Mouse (Mus musculus): Measurements from ENCODE around the gene Herpud2. TPM values are rescaled to one million over a fixed set of nuclear protein-coding genes. Genes with fewer than 3 reads are reported as not detected.
A peak's percentile ranks its signal among the peaks of the same experiment; 100 is the strongest.

The Herpud2 gene
- polyA plus RNA-seq, 1 experiment: 23.3 TPM

GRCm38 (mm10) chr9:25150791-25151610 is 619 bp downstream of the Herpud2 start:
- TF ChIP-seq CTCF (IDR thresholded peaks at IDR 0.05; ENCODE audit: extremely low read depth, insufficient read depth, insufficient read length, insufficient replicate concordance) (no peak), POLR2A (IDR thresholded peaks at IDR 0.05; ENCODE audit: low read depth, low read length) (no peak)
- peak in 1 of 2 experiments; percentile 43 for DNase-seq (ENCODE audit: low read depth in 1 of 2, low spot score in 2 of 2)
- Histone ChIP-seq H3K27me3 (ENCODE audit: control insufficient read depth, insufficient read depth, low read length) (no peaks in the 10 kb centered on the region), H3K4me1 (ENCODE audit: control insufficient read depth, insufficient read depth, insufficient read length) (peaks cover 4% of the 10 kb centered on the region), H3K4me3 (ENCODE audit: extremely low read depth, insufficient read depth, insufficient read length) (peak overlapping the region; percentile 85), H3K36me3 (ENCODE audit: control insufficient read depth, insufficient read depth, low read length) (no peaks in the 10 kb centered on the region), H3K27ac (ENCODE audit: insufficient read depth, low read length) (peak overlapping the region; percentile 98)
- under 1% methylated on average over 72 of the region's 73 CpGs for WGBS

GRCm38 (mm10) chr9:25148767-25149166 is 2.9 kb downstream of the Herpud2 start:
- no peak overlapping the region for H3K4me3 ChIP-seq (ENCODE audit: extremely low read depth, insufficient read depth, insufficient read length)
- no peak for DNase-seq (ENCODE audit: low read depth in 1 of 2, low spot score in 2 of 2)
- peaks cover 4% of the 10 kb centered on the region for H3K4me1 ChIP-seq (ENCODE audit: control insufficient read depth, insufficient read depth, insufficient read length)
- no peak overlapping the region for H3K27ac ChIP-seq (ENCODE audit: insufficient read depth, low read length)
- no peaks in the 10 kb centered on the region for H3K36me3 ChIP-seq (ENCODE audit: control insufficient read depth, insufficient read depth, low read length)
- no peaks in the 10 kb centered on the region for H3K27me3 ChIP-seq (ENCODE audit: control insufficient read depth, insufficient read depth, low read length)
- TF ChIP-seq CTCF (IDR thresholded peaks at IDR 0.05; ENCODE audit: extremely low read depth, insufficient read depth, insufficient read length, insufficient replicate concordance): no peak
- no peak for TF ChIP-seq POLR2A (IDR thresholded peaks at IDR 0.05; ENCODE audit: low read depth, low read length)

- H3K4me1 ChIP-seq (ENCODE audit: control insufficient read depth, insufficient read depth, insufficient read length): peaks cover 4% of the 10 kb centered on the region
- WGBS: 90% methylated on average over 1 of the region's 1 CpGs
- DNase-seq (ENCODE audit: low read depth in 1 of 2, low spot score in 2 of 2): no peak
- no peaks in the 10 kb centered on the region for H3K27me3 ChIP-seq (ENCODE audit: control insufficient read depth, insufficient read depth, low read length)
- TF ChIP-seq POLR2A (IDR thresholded peaks at IDR 0.05; ENCODE audit: low read depth, low read length) (no peak), CTCF (IDR thresholded peaks at IDR 0.05; ENCODE audit: extremely low read depth, insufficient read depth, insufficient read length, insufficient replicate concordance) (no peak)
- no peak overlapping the region for H3K27ac ChIP-seq (ENCODE audit: insufficient read depth, low read length)
- H3K4me3 ChIP-seq (ENCODE audit: extremely low read depth, insufficient read depth, insufficient read length): no peak overlapping the region
- H3K36me3 ChIP-seq (ENCODE audit: control insufficient read depth, insufficient read depth, low read length): no peaks in the 10 kb centered on the region
These were observed 5.7 kb downstream of the Herpud2 start for GRCm38 (mm10) chr9:25145925-25146324.

GRCm38 (mm10) chr9:25143950-25144349 is 7.7 kb downstream of the Herpud2 start:
- no peak for TF ChIP-seq POLR2A (IDR thresholded peaks at IDR 0.05; ENCODE audit: low read depth, low read length)
- no peak for TF ChIP-seq CTCF (IDR thresholded peaks at IDR 0.05; ENCODE audit: extremely low read depth, insufficient read depth, insufficient read length, insufficient replicate concordance)
- no peak overlapping the region for H3K27ac ChIP-seq (ENCODE audit: insufficient read depth, low read length)
- H3K4me1 ChIP-seq (ENCODE audit: control insufficient read depth, insufficient read depth, insufficient read length): peaks cover 6% of the 10 kb centered on the region
- H3K36me3 ChIP-seq (ENCODE audit: control insufficient read depth, insufficient read depth, low read length): no peaks in the 10 kb centered on the region
- no peak overlapping the region for H3K4me3 ChIP-seq (ENCODE audit: extremely low read depth, insufficient read depth, insufficient read length)
- H3K27me3 ChIP-seq (ENCODE audit: control insufficient read depth, insufficient read depth, low read length): no peaks in the 10 kb centered on the region
- no peak for DNase-seq (ENCODE audit: low read depth in 1 of 2, low spot score in 2 of 2)

GRCm38 (mm10) chr9:25142988-25143387 is 8.6 kb downstream of the Herpud2 start:
- Histone ChIP-seq H3K4me3 (ENCODE audit: extremely low read depth, insufficient read depth, insufficient read length) (no peak overlapping the region), H3K36me3 (ENCODE audit: control insufficient read depth, insufficient read depth, low read length) (no peaks in the 10 kb centered on the region), H3K4me1 (ENCODE audit: control insufficient read depth, insufficient read depth, insufficient read length) (peaks cover 3% of the 10 kb centered on the region), H3K27me3 (ENCODE audit: control insufficient read depth, insufficient read depth, low read length) (no peaks in the 10 kb centered on the region), H3K27ac (ENCODE audit: insufficient read depth, low read length) (no peak overlapping the region)
- WGBS: 78% methylated on average over 1 of the region's 1 CpGs
- no peak for TF ChIP-seq POLR2A (IDR thresholded peaks at IDR 0.05; ENCODE audit: low read depth, low read length)
- TF ChIP-seq CTCF (IDR thresholded peaks at IDR 0.05; ENCODE audit: extremely low read depth, insufficient read depth, insufficient read length, insufficient replicate concordance): no peak
- no peak for DNase-seq (ENCODE audit: low read depth in 1 of 2, low spot score in 2 of 2)

GRCm38 (mm10) chr9:25142041-25142440 is 9.6 kb downstream of the Herpud2 start:
- TF ChIP-seq POLR2A (IDR thresholded peaks at IDR 0.05; ENCODE audit: low read depth, low read length): no peak
- no peak for TF ChIP-seq CTCF (IDR thresholded peaks at IDR 0.05; ENCODE audit: extremely low read depth, insufficient read depth, insufficient read length, insufficient replicate concordance)
- 96% methylated on average over 3 of the region's 3 CpGs for WGBS
- Histone ChIP-seq H3K4me1 (ENCODE audit: control insufficient read depth, insufficient read depth, insufficient read length) (peaks cover 3% of the 10 kb centered on the region), H3K27me3 (ENCODE audit: control insufficient read depth, insufficient read depth, low read length) (no peaks in the 10 kb centered on the region), H3K4me3 (ENCODE audit: extremely low read depth, insufficient read depth, insufficient read length) (no peak overlapping the region), H3K27ac (ENCODE audit: insufficient read depth, low read length) (no peak overlapping the region), H3K36me3 (ENCODE audit: control insufficient read depth, insufficient read depth, low read length) (no peaks in the 10 kb centered on the region)
- no peak for DNase-seq (ENCODE audit: low read depth in 1 of 2, low spot score in 2 of 2)

GRCm38 (mm10) chr9:25140330-25140729 is 11.3 kb downstream of the Herpud2 start:
- Histone ChIP-seq H3K36me3 (ENCODE audit: control insufficient read depth, insufficient read depth, low read length) (no peaks in the 10 kb centered on the region), H3K4me3 (ENCODE audit: extremely low read depth, insufficient read depth, insufficient read length) (no peak overlapping the region), H3K27me3 (ENCODE audit: control insufficient read depth, insufficient read depth, low read length) (no peaks in the 10 kb centered on the region), H3K4me1 (ENCODE audit: control insufficient read depth, insufficient read depth, insufficient read length) (peaks cover 2% of the 10 kb centered on the region), H3K27ac (ENCODE audit: insufficient read depth, low read length) (no peak overlapping the region)
- WGBS: 59% methylated on average over 1 of the region's 1 CpGs
- no peak for DNase-seq (ENCODE audit: low read depth in 1 of 2, low spot score in 2 of 2)
- TF ChIP-seq CTCF (IDR thresholded peaks at IDR 0.05; ENCODE audit: extremely low read depth, insufficient read depth, insufficient read length, insufficient replicate concordance): no peak
- TF ChIP-seq POLR2A (IDR thresholded peaks at IDR 0.05; ENCODE audit: low read depth, low read length): no peak

Measured in spleen, adult 2 months (tissue).